Mouse (Mus musculus) stomach, embryonic 16.5 days (tissue): ENCODE measurements around the gene Ehmt1. TPM values are rescaled to one million over a fixed set of nuclear protein-coding genes. Genes with fewer than 3 reads are reported as not detected.

Experiments used
- ATAC-seq: fragments of 200-750 bp; cut with Nextera tagmentation; 2 replicates; pipeline ENCODE4 v1.8.0; 2017; ENCODE audit warnings: moderate number of reproducible peaks, moderate TSS enrichment; ENCODE audit not compliant: insufficient read depth, low FRiP score
- H3K27ac ChIP-seq: fragments of 300-500 bp; sonication (generic); 2 replicates; pipeline ENCODE4 v1.5.1; 2014; ENCODE audit warnings: low read length
- H3K27me3 ChIP-seq: fragments of 300-500 bp; sonication (generic); 2 replicates; pipeline ENCODE4 v1.6.1; 2014; ENCODE audit warnings: low read length, control low read depth, mixed read lengths; ENCODE audit not compliant: control insufficient read depth, insufficient read depth
- H3K36me3 ChIP-seq: fragments of 300-500 bp; sonication (generic); 2 replicates; pipeline ENCODE4 v1.6.1; 2014; ENCODE audit warnings: low read length; ENCODE audit not compliant: control insufficient read depth, insufficient read depth
- H3K4me1 ChIP-seq: fragments of 300-500 bp; sonication (generic); 2 replicates; pipeline ENCODE4 v1.6.1; 2014; ENCODE audit warnings: low read length, control low read depth, mixed read lengths; ENCODE audit not compliant: control insufficient read depth, insufficient read depth
- H3K4me2 ChIP-seq: fragments of 300-500 bp; sonication (generic); 2 replicates; pipeline ENCODE4 v1.6.1; 2014; ENCODE audit warnings: low read depth, low read length, mixed read lengths
- H3K4me3 ChIP-seq: fragments of 300-500 bp; sonication (generic); replicated peaks from 2 replicates; pipeline ENCODE4 v1.5.1; 2014; ENCODE audit warnings: mild to moderate bottlenecking, low read length
- H3K9ac ChIP-seq: fragments of 300-500 bp; sonication (generic); 2 replicates; pipeline ENCODE4 v1.6.1; 2014; ENCODE audit warnings: low read length
- H3K9me3 ChIP-seq: fragments of 300-500 bp; sonication (generic); replicated peaks from 2 replicates; pipeline ENCODE4 v1.6.1; 2016; ENCODE audit warnings: low read length, control low read depth; ENCODE audit not compliant: control insufficient read depth
- WGBS: fragments of 180-500 bp; shearing (Covaris S2); extraction: QIAGEN DNeasy Blood & Tissue Kit; methylation state at CpG from one replicate; pipeline ENCODE4 v1.1.7; 2014; 5-methylcytosine and 5-hydroxymethylcytosine counted together
- polyA plus RNA-seq: library from polyadenylated mRNA; unstranded; fragments of >200 nt; fragmentation: Nextera tagmentation; extraction: Ambion mirVana; gene quantifications from 2 replicates; pipeline ENCODE4 v1.2.1, GENCODE M21; 2015

Ehmt1 gene
- polyA plus RNA-seq, 1 experiment from 2014 or later = 66.6 TPM

DNA sequence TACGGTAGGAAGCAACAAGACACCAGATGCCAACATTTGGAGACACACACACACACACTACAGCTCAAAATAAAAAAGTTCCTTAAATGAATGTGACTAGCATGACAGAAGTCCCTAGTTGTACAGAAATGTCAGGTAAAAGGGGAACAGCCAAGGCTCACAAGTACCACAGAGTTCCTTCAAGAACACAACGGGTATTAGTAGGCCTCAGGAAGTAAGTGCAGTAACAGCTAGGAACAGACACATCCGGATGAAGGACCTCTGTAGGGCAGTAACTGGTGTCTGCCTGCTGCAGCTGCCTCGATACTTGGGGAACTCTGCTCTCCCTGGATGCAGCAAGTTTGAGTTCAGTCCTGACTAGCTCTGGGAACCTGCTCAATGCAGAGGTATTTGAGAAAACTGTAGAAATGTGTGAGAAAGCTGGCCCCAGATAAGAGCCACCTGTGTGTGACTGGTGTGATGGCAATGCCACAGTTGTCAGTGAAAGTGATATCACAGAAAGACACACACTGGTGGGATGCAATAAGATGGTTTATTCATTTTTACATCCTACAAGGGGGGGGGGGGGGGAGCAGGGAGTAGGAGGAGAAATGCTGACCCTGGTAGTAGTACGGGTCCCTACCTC lies 122.5 kb downstream of the Ehmt1 start:
- no peak overlapping the region for H3K4me2 ChIP-seq
- no peak overlapping the region for H3K9ac ChIP-seq
- H3K27me3 ChIP-seq = no peaks in the 10 kb centered on the region
- H3K36me3 ChIP-seq = peaks cover 23% of the 10 kb centered on the region; the same call in 1 of the 2 replicates
- no peak overlapping the region for H3K27ac ChIP-seq
- ATAC-seq = no peak
- 87% methylated on average over 5 of the region's 5 CpGs for WGBS
- no peaks in the 10 kb centered on the region for H3K4me1 ChIP-seq
- no peaks in the 10 kb centered on the region for H3K9me3 ChIP-seq
- no peak overlapping the region for H3K4me3 ChIP-seq

DNA sequence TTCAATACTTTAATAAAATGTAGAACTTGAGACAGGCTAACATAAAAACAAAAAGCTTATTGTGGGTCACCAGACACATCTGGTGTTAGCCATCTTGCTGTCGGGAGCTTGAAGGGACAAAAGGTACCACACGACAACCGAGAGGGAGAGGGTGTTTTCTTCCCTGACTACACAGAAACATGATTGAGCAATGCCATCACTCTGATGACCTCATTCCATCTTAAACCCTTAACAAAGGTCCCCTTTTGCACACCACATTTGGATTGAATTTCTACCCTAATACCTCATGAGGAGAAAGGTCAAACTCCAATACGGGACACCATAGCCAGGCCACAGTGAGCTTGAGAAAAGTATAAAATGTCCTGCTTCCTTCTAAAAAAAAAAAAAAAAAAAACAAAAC lies 132.2 kb downstream of the Ehmt1 start:
- Histone ChIP-seq H3K9me3 (no peaks in the 10 kb centered on the region), H3K27ac (no peak overlapping the region), H3K27me3 (no peaks in the 10 kb centered on the region), H3K36me3 (peaks cover 21% of the 10 kb centered on the region), H3K4me1 (no peaks in the 10 kb centered on the region), H3K4me2 (no peak overlapping the region), H3K4me3 (no peak overlapping the region), H3K9ac (no peak overlapping the region)
- 65% methylated on average over 4 of the region's 4 CpGs for WGBS
- no peak for ATAC-seq

DNA sequence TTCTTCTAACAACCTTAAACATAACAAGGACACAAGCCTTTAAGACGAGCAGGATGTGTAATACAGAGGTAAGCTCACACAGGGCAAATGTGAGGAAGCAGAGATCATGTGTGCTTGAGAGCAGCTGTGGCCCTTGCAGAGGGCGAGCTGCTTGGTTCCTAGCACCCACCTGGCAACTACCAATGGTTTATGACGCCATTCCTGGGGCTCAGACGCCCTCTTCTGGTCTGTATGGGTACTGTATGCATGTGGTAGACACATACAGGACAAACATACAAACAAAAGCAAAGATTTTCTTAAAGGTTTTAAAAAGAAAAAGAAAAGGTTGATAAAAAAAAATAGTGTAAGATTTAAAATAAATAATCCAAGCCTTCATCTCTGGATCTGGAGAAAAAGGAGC lies 138.2 kb downstream of the Ehmt1 start:
- no peaks in the 10 kb centered on the region for H3K9me3 ChIP-seq
- H3K9ac ChIP-seq = no peak overlapping the region
- H3K27ac ChIP-seq = no peak overlapping the region
- H3K4me1 ChIP-seq = no peaks in the 10 kb centered on the region
- H3K4me2 ChIP-seq = no peak overlapping the region
- no peaks in the 10 kb centered on the region for H3K27me3 ChIP-seq
- no peak for ATAC-seq
- no peaks in the 10 kb centered on the region for H3K36me3 ChIP-seq
- no peak overlapping the region for H3K4me3 ChIP-seq
- 53% methylated on average over 4 of the region's 4 CpGs for WGBS

DNA sequence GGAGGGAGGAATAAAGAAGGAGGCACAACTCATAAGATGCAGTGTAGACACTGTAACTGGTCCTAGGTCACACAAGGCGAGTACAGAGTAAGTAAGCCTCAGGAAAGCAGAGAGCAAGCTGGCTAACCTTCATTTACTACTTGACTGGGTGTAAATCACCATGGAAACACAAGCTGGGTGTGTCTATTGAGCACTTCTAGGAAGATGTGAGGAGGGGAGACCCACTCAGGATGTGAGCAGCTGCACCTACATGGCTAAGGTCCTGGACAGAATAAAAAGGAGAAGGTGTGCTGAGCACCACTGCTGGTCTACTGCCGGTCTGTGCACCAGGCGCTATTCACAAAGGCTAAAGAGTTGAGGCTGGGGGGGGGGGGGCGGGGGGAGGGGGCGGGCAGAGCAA lies 142.6 kb downstream of the Ehmt1 start:
- Histone ChIP-seq H3K9me3 (no peaks in the 10 kb centered on the region), H3K27me3 (no peaks in the 10 kb centered on the region), H3K9ac (no peak overlapping the region), H3K4me3 (no peak overlapping the region), H3K27ac (no peak overlapping the region), H3K4me2 (no peak overlapping the region), H3K4me1 (no peaks in the 10 kb centered on the region), H3K36me3 (no peaks in the 10 kb centered on the region)
- no peak for ATAC-seq
- WGBS = 16% methylated on average over 4 of the region's 5 CpGs

DNA sequence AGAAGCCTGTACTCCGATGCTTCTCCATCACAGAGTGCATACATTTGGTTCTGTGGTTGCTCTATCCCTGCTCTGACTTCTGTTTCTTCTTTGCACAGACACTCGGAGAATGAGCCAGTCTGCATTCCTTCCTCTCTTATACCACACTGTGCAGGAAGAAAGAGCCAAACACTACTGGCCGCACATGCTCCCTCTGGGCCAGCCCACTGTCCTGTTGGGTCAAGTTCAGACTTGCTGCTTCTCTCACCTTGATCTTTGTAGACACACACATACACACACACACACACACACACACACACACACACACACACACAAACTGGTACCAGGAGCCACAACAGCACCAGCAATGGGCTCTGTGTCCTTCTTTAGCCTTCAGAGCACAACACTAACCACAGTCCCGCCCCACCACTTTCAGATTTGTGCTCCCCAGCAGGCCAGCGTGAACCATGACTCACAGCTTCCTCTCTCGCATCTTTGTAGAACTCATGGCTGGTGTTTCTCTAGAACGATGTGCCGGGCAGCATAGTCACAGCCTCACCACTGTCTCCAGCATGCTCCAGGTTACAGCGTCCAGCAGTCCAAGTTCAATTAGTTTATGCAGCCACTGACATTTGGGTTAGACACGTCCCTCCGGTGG lies 143.3 kb downstream of the Ehmt1 start:
- ATAC-seq = no peak
- H3K36me3 ChIP-seq = no peaks in the 10 kb centered on the region
- no peak overlapping the region for H3K4me3 ChIP-seq
- WGBS = 77% methylated on average over 11 of the region's 11 CpGs
- H3K9me3 ChIP-seq = no peaks in the 10 kb centered on the region
- no peak overlapping the region for H3K27ac ChIP-seq
- H3K9ac ChIP-seq = no peak overlapping the region
- H3K4me2 ChIP-seq = no peak overlapping the region
- no peaks in the 10 kb centered on the region for H3K27me3 ChIP-seq
- no peaks in the 10 kb centered on the region for H3K4me1 ChIP-seq

DNA sequence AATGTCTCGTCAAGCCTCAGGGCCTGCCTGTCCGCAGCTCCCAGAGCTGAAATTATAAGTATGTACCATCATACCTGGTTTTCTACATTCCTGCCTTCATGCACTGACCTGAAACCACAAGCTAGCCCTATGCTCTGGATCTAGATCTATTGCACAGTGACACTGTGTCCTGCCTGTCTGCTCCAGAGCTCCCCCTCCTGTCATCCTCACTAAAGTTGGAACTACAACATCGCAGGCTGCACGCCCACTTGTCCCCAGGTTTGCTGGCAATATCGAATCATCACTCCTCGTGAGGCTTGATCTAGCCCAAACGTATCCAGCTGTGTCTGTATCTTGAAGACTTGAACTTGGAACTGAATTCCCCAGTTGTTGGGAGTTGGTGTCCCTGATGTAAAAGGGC lies 144.6 kb downstream of the Ehmt1 start:
- no peak overlapping the region for H3K27ac ChIP-seq
- H3K4me2 ChIP-seq = no peak overlapping the region
- no peak overlapping the region for H3K9ac ChIP-seq
- 71% methylated on average over 7 of the region's 7 CpGs for WGBS
- no peaks in the 10 kb centered on the region for H3K9me3 ChIP-seq
- no peaks in the 10 kb centered on the region for H3K4me1 ChIP-seq
- ATAC-seq = no peak
- H3K36me3 ChIP-seq = no peaks in the 10 kb centered on the region
- H3K27me3 ChIP-seq = no peaks in the 10 kb centered on the region
- H3K4me3 ChIP-seq = no peak overlapping the region

DNA sequence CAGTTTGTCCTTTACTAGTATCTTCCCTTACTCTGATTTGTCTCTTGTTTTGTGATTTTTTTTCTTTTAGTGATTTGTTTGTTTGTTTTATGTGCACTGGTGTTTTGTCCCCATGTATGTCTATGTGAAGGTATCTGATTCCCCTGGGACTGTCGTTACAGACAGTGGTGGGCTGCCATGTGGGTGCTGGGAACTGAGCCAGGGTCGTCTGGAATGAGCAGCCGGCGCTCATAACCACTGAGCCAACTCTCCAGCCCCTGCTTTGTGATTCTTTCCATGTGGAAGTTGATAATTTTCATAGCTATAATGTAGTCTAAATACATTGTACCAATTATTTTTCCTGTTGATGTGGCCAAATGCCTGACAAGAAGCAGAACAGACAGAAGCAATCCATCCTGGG lies 148.6 kb downstream of the Ehmt1 start:
- WGBS = 60% methylated on average over 4 of the region's 4 CpGs

DNA sequence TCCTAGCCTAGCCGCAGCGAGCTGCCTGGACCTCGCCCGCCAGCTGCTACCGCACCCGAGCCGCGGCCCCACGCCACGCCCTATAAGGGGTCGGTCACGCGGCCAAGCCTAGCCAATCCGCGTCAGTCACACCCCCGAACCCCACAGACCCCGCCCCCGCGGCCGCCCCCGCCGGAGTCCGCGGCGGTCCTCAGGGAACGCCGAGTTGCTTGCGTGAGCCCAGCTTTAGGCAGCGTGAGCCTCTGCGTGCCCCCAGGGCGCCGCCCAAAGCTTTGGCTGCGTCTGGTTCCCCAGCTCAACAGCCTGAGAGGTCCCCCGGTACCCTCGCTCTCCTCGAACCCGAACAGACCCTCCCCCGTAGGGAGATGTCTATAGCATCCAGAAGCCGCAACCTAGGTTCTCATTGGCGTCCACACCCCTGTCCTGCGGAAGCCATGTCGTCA lies 156.3 kb downstream of the Ehmt1 start, which contains the start of gene Cacna1b:
Gene Cacna1b (minus strand): TSS at position 38 of the 443 bp plus-strand sequence.
- Histone ChIP-seq H3K4me1 (peaks cover 7% of the 10 kb centered on the region), H3K9me3 (no peaks in the 10 kb centered on the region), H3K36me3 (no peaks in the 10 kb centered on the region), H3K9ac (peak within 1 kb of the TSS; percentile 55; the same call in 1 of the 2 replicates), H3K4me3 (peak within 1 kb of the TSS; percentile 55), H3K27ac (no peak within 1 kb of the TSS), H3K27me3 (peaks cover 21% of the 10 kb centered on the region), H3K4me2 (peak within 1 kb of the TSS; percentile 99)
- under 1% methylated on average over 42 of the region's 42 CpGs for WGBS
- ATAC-seq = peak; percentile 86

More for the DNA sequence above, 148.6 kb downstream of the Ehmt1 start:
- H3K27ac ChIP-seq = no peak overlapping the region
- no peaks in the 10 kb centered on the region for H3K27me3 ChIP-seq
- no peaks in the 10 kb centered on the region for H3K36me3 ChIP-seq
- H3K4me3 ChIP-seq = no peak overlapping the region
- H3K4me2 ChIP-seq = no peak overlapping the region
- H3K4me1 ChIP-seq = no peaks in the 10 kb centered on the region
- no peak for ATAC-seq
- H3K9ac ChIP-seq = no peak overlapping the region
- no peaks in the 10 kb centered on the region for H3K9me3 ChIP-seq

DNA sequence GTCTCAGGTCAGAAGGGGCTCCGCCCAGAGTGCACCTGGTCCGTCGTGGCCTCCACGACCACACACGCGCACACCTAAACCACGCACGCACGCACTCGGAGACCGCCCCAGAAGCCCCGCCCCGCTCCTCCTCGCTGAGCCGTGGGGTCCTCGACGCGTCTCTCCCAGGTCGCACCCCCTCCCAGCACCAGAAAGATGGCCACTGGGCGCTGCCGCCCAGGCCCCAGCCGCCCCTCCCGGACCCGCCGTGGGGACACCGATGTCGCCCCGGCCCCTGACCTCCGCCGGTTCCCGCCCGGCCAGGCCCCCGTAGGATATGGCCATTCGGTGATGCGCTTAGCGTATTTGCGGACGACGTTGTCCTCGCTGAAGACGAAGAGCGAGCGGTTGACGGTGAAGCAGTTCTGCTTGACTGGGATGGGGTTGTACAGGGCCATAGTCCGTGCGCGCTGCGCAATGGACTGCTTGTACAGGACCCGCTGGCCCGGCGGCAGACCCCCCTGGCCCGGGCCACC lies 156.9 kb downstream of the Ehmt1 start:
- Histone ChIP-seq H3K4me2 (peak overlapping the region; percentile 99), H3K4me3 (peak overlapping the region; percentile 55), H3K9ac (peak overlapping the region; percentile 20; the same call in 1 of the 2 replicates), H3K9me3 (no peaks in the 10 kb centered on the region), H3K36me3 (no peaks in the 10 kb centered on the region), H3K27me3 (peaks cover 21% of the 10 kb centered on the region), H3K4me1 (peaks cover 7% of the 10 kb centered on the region), H3K27ac (no peak overlapping the region)
- WGBS = under 1% methylated on average over 50 of the region's 52 CpGs
- ATAC-seq = peak; percentile 39; the same call in 1 of the 2 replicates
